Mouse (Mus musculus): ENCODE results near the gene Secisbp2l.

Gene Secisbp2l

DNA sequence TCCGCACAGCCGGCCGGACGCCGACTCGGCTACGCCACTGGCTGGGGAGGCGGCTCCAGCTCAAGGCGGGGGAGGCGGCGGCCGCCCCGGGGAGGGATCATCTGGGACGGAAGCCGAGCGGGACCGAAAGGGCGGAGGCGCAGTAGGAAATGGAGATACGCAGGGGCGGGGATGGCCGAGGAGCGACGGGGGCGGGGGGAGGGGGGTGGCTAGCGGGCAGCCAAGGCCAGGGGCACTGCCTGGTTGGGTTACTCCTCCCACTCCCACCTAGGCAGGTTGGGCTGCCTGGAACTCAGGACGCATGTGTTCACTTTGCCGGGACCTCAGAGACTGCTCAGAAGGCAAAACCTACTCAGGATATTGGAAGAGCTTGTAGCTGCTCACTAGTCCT is at the start of gene Secisbp2l:
TSS of gene Secisbp2l (minus strand) at position 152 of the 391 bp plus-strand sequence.
- peak; percentile 94 to 95 for DNase-seq (ENCODE audit: low spot score in 2 of 2)

DNA sequence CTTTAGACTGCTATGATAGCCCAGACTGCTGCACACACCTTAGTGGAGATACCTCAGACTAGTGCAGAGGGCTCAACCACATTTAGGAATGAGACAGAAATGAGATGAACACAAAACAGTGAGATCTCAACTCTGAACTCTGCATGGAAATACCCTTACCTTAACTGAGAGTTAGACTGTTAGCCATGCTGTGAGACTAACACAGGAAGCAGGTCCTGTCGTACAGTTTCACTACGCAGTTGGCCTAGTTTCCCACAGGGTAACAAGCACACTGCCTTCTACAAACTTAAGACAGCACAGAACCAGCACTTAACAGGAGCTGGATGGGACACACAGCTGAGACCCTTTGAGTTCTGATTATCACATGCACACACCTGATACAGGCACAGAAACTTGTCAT is 47.3 kb upstream of the Secisbp2l start:
- no peak for DNase-seq (ENCODE audit: low spot score in 2 of 2)

DNA sequence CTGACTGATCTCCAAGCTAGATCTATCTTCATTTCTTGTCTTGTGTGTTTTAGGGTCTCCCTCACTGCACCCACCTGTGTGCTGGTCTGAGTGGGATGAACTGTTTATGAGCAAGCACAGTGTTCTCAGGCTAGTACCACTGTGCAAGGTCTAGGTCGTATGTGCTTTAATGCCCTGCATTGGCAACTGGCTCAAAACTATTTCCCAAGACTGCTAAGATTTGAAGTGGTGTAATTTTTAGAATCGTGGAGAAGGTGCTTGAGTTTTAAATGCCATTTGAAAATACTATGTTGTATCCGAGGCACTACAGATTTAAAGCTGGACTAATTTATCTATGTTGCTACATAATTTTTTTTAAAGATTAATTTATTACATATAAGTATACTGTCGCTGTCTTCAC is 45.2 kb upstream of the Secisbp2l start:
- no peak for DNase-seq (ENCODE audit: low spot score in 2 of 2)

DNA sequence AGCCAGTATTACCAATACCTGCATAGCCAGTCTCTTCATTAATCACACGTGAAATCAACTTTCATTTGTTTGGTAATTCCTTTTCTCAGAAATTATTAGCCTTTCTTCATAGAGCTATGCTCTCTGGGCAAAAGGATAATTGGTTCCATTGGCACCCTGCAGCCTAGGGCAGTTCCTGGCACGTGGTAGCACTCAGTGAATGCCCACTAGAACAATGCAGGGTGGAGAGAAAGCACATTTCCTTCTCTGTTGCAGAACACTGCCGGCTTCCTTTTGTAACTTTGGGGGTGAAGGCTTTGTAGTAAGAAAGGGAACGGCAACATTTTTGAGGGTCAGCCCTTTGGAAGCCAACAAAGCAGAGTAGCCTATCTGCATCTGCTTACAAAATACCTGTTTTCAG is 43.5 kb upstream of the Secisbp2l start:
- no peak for DNase-seq (ENCODE audit: low spot score in 2 of 2)

DNA sequence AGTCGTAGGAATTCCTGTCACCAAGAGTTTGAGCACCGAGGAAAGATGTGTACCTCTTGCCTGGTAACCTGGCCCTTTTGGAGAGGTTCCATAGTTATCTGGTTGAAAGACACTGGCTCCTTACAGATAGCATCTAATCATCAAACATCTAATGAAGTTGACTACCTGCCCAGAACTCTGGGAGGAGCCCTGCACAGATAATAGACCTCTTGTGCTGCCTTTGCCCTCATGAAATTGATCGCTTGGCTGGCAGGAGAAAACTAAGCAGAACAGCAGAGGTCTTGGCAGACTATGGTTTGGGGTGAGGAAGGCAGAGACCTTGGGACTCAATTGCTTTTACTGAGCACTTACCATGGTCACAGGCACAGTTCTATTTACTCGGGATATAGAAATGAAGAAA is 37.7 kb upstream of the Secisbp2l start:
- no peak for DNase-seq (ENCODE audit: low spot score in 2 of 2)

DNA sequence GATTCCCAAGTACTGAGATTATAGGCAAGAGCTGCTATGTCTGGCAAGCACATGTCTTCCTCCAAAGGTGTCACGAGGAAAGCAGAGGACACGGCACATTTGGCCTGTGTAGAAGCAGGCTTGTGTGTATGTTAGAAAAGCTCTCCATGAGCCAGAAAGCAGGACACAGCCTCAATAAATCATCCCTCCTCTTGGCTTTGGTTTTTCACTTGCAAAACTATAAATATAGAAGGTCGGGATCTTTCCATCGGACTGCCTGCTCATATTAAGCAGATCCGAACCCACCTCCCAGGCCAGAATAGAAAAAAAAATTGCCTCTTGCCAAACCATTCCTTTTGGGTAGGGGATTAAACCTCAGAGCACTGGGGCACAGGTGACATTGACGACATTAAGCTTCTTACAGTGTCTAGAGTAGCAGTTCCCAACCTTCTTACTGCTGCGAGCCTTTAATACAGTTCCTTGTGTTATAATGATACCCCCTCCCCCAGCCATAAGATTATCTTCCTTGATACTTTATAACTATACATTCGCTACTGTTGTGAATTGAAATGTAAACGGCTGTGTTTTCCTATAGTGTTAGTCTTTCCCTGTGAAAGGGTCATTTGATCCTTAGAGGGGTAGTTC is 31.4 kb upstream of the Secisbp2l start:
- no peak for DNase-seq (ENCODE audit: low spot score in 2 of 2)

DNA sequence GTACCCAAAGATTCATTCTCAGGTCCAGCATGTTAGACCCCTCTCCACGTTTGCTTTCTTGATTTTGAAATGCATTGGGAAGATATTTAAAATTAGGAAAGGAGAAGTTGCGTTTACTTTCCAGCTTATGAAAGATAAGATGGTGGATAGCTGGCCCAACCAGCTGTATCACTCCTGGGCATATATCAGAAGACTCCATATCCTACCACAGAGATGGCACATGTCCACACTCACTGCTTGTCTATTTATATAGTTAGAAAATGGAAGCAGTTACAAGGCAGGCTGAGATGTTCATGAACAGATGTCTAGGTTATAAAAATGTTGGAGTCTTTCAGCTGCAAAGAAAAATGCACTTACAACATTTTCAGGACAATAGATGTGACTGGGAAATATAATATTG is 28.7 kb upstream of the Secisbp2l start:
- no peak for DNase-seq (ENCODE audit: low spot score in 2 of 2)

DNA sequence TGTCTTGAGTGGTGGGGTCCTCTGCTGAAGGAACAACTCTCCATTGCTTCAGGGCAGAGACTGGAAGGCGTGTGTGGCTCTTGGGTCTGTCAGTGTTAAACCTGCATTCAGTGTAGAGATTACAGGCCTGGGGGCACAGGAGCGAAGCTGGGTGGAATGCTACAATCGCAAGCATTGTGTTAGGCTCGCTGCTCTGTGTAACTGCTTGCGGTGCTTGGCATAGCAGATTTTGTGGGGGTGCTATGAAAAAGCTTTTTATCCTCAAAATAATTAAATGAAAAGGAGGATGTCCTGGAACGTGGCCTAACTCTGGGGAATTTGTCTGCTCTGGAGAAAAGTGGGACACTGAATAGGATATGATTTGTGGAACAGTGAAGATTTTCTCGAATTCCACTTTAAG is 26.9 kb upstream of the Secisbp2l start:
- no peak for DNase-seq (ENCODE audit: low spot score in 2 of 2)

DNA sequence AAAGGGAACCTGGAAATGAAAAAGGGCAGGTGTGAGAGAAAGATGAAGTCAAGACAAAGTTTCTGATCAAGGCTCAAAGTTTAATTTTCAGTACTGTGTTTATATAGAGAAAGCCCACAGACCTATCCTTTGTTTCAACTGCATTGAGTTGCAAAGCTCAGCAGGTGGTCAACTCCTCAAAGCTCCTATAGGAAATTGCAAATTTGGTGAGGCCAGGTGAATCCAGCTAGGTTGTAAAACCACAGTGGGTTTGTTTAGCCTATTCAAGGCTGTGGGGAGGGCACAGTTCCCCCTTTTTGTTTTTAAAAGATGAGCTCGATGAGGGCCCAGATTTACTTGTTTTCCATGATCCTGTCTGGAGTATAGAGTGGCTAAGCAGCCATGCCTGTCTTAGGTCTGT is 23.2 kb upstream of the Secisbp2l start:
- DNase-seq (ENCODE audit: low spot score in 2 of 2): no peak

DNA sequence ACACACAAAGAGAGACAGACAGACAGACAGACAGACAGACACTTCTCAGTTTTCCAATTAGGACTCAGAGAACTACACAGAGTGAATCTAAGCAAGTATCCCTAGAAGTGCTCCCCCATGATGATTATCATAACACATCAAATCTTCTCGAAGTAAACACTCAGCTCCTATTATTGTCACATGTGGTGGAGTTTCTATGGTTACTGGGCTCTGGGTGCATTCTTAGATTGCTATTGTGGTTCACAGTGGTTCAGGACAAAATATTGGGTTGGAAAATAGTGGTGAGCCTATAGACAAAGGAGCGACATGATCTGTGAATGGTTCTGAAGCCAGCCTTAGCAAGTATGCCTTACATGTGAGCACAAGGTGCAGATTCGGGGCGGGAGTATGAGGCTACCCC is 19.3 kb upstream of the Secisbp2l start:
- DNase-seq (ENCODE audit: low spot score in 2 of 2): no peak

DNA sequence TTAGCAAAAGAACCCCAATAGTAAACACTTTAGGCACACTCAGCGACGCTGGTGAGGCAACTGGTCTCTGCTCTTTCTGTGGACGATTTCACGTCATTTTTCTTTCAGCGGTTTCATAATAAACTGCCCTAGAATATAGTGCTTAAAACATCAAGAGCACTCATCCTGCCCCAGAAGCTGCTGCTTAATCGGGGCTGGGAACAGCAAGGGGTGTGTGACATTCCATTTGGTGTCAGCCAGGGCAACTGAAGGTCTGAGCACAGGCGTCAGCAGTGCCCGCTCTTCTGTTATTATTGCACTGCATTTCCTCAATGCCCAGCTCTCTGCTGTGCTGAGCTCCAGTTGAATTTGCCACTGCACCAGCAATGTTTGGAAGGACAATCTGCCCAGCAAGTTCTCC is 18.4 kb upstream of the Secisbp2l start:
- DNase-seq (ENCODE audit: low spot score in 2 of 2): no peak

DNA sequence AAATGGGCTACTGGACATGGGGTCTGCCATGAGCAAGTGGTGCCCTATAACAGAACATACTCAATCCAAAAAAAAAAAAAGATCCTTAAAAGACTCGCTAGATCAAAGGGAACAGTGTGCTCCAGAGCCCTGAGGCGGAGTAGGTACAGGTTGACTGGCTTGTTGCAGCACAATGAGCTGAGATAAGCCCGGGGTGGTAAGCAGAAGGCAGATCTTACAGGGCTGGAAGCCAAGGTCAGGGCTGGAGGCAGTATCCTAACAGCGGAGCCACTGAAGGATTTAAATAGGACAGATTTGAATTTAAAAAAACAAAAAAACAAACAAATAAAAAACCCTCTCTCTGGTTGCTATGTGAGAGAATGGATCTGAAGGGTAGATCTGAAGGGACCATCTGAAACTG is 17.8 kb upstream of the Secisbp2l start:
- DNase-seq (ENCODE audit: low spot score in 2 of 2): no peak

DNA sequence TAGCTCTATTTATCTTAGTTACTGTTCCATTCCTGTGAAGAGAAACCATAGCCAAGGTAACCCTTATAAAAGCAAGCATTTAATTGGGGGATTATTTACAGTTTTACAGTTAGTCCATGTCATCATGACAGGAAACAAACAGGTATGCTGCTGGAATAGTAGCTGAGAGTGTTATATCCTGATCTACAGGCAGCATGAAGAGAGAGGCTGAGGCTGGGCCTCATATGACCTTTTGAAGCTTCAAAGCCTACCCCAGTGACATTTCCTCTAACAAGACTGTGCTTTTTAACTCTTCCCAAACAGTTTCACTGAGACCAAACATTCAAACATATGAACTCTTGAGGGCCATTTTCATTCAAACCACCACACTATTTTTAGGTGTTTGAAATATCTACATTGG is 15.2 kb upstream of the Secisbp2l start:
- DNase-seq (ENCODE audit: low spot score in 2 of 2): no peak

DNA sequence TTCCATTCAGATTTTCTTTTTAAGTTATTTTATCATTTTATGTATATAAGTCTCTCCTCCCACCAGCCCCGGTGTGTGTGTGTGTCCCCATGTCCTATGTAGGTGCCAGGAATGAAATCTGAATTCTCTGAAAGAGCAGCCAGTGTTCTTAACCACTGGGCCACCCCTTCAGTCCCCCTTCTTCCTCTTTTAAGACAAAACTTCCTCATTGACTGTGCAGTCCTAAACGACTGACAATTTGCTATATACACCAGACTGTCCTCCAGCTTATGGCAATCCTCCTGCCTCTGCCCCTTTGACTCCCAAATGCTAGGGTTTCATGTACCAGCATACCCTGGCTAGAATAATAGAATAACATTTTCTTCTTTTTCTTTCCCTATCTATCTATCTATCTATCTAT is 12.4 kb upstream of the Secisbp2l start:
- DNase-seq (ENCODE audit: low spot score in 2 of 2): no peak

DNA sequence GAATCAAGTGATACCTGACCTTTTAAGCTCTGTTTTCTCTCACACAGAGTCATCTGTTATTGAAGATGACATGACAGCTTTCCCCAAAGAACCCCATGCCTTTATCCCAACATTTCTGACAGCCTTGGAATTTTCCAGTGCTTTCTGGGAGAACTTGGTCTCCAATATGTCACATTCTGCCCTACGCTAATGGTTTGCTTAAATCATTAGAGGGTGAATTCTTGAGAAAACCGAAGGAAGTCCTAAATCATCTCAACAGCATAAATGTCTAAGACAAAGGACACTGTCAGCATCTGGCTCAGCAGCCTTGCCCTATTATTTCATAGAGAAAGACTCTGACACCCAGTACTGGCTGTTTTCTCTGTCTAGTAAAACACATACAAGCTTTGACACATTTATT is 11.5 kb upstream of the Secisbp2l start:
- no peak for DNase-seq (ENCODE audit: low spot score in 2 of 2)

DNA sequence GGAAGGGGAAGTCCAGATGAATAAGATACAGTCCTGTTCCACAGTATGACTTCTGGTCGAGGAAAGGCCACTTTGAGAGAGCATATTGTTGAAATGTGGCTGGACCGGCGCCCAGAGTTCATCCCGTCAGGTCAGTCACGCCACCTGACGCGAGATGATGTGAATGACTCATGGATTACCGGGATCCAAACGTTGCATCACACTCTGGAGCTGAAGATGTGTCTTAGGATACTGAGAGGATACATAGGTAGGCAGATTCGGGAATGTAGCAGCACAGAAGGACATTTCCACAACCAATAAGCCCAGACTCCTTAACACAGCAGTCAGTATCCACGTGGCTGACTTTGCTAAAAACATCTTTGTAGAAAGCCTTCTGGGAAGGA is 10.2 kb upstream of the Secisbp2l start:
- no peak for DNase-seq (ENCODE audit: low spot score in 2 of 2)

DNA sequence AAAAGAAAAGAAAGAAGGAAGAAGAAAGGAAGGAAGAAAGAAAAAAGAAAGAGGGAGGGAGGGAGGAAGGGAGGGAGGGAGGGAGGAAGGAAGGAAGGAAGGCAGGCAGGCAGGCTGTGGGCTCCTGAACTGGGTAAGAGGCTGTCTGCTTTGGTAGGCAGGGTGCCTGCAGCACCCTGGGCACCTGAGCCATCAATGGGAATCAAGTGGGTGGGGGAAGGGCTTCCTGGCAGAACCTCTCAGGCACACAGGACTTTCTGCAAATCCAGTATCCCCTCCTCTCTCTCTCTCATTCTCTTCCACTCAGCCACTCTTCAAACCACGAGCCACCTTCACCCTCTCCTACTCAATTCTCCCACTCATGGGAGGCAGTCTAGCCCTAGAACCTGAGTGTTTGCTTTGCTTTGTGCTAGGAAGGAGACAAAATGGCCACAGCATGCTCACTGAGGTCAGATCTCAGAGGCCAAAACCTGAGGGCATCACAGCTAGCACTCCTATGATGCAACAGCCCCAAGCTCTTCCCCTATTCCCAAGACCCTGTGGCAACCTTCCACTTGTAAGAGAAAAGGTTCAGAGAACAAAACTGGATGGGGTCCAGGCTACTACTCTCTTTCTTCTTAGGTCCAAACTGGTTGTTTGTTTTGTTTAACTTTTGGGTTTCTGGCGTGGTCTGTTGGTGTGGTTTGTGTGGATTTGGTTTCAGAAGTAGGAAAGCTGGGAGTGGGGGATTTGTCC is 9.6 kb upstream of the Secisbp2l start:
- DNase-seq (ENCODE audit: low spot score in 2 of 2): no peak

DNA sequence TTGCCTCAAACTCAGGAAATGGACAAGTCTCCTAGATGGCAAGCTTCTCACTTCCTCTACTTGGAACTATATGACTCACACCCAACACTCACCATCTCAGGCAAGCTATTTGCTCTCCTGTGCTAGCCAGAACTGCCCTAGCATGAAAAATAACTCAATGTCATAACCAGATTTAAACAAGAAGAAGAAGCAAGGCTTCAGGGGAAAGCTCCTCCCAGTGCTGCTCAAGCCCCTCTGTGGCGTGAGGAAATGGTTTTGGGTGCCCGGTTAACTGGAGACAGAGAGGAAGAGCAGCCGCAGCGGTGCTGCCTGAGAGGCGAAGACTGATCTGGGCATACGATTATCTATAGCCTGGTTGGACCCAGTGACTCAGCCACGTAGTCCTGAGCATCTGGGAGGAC is 8.8 kb upstream of the Secisbp2l start:
- no peak for DNase-seq (ENCODE audit: low spot score in 2 of 2)

DNA sequence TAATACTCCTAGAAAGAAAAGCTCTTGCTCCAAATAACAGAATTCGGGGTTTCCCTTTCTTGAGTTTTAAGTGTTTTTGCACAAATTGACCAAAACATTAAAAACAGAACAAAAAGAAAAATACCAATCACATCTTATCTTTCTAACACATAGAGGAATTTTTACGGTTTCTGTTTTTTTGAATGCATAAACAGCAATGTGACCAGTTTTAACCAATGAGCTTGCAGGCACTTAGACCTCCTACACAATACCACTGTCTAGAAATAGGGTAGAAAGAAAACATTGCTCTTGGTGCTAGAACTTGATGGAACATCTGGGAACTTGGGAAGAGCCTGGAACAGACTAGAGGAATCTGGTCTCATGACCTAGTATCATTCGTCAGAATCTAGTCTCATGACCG is 7.6 kb upstream of the Secisbp2l start:
- DNase-seq (ENCODE audit: low spot score in 2 of 2): no peak

DNA sequence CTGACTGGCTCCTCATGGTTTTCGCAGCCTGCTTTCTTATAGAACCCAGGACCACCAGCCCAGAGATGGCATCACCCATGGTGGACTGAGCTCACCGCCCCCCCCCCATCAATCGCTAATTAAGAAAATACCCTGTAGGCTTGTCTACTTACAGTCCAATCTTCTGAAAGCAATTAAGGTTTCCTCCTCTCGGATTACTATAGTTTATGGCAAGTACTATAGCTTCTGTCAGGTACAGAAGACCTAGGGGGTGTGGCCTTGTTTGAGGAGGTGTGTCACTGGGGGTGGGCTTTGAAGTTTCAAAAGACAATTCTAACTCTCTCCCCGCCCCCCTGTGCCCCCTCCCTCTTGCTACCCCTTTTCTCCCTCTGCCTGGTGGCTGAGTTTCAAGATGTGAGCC is 6.6 kb upstream of the Secisbp2l start:
- DNase-seq (ENCODE audit: low spot score in 2 of 2): no peak

DNA sequence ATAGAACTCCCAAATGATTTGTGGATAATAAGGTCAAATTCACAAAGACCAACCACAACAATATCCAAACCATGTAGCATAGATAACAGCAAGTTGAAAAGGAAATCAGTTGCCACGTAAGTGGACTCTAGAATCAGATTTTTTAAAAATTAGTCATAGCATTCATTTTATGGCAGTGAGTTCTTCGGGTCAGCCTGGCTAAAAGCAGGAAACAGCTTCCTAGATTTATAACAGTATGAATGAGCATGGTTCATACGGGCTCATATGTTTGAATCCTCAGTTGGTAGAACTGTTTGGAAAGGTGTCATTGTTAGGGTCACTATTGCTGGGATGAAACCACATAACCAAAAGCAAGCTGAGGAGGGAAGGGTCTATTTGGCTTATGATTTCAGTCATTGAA is 6.1 kb upstream of the Secisbp2l start:
- DNase-seq (ENCODE audit: low spot score in 2 of 2): no peak

DNA sequence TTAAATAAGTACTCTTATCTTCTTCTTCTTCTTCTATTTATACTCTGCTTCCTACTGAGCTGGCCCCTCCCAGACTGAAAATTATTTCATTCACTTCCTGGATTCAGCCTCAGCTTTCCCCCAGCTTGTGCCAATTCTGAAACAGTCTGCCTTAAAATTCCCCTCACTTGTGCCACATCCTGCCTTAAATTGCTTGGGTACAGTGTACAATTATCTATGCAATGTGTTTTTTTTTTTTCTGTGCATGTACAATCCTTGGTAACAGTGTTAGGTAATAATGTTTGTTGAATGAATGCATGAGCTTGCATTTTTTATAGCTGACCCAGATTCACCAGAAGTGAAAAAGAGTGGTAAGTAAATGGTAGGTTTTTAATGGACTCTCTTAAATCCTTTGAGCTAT is 5.7 kb upstream of the Secisbp2l start:
- DNase-seq (ENCODE audit: low spot score in 2 of 2): no peak

DNA sequence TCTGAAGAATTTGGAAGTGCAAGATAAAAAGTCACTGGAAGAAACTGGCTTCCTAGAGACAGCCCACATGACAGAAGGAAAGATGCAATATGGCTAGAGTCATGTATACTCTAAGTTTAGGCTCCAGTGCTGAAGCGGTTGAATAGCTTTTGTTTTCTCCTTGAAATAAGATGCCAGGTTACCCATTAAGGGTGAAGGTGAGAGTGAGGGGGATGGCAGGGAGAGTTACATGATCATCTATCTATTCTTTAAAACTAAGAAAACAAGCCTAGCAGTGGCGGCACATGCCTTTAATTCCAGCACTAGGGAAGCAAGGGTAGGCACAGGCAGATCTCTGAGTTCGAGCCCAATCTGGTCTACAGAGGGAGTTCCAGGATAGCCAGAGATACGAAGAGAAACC is 2.4 kb upstream of the Secisbp2l start:
- DNase-seq (ENCODE audit: low spot score in 2 of 2): no peak

DNA sequence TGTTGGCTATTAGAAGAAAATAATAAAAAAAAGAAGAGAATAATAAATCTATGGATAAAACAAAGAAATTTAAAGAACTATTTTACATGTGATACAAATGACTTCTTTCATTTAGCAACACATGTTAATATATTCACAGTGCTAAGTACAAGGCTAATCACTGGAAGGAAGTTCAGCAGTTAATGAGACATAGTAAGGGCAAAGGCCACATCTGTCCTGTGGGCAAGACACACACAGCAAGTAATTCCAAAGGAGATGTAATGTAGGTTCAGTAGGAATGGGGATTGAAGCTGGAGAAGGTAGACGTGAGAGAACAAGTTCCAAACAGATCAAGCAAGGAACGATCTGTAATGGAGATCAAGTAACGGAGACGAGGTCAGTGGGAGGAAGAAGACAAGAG is 1.7 kb upstream of the Secisbp2l start:
- no peak for DNase-seq (ENCODE audit: low spot score in 2 of 2)
